Mouse (Mus musculus): ENCODE measurements around the gene Tcf20.

DNA sequence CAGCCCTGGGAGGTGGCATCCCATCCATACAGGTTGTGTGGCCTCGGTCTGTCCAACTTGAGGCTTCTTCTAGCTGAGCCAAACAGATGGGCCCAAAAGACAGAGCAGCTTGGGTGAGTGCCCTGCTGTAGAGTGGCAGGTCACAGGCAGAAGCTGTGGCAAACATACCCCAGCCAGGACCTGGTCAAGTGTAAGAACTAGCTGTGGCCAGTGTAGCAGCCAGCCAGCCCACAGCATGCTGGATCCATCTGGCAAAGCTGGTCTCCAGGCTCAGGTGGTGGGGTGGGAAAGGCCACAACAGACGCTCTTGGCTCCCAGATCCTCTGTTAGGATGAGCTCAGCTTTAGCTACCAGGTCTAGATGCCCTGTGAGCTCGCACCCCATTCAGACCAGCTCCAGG, 31.4 kb downstream of the Tcf20 start:
- TF ChIP-seq POLR2A (IDR thresholded peaks at IDR 0.05; ENCODE audit: low read depth, low read length) (no peak), CTCF (IDR thresholded peaks at IDR 0.05; ENCODE audit: extremely low read depth, insufficient read length, insufficient replicate concordance, low read depth, low read length) (no peak)

Measured in small intestine, adult 2 months (tissue).